Mouse (Mus musculus) heart, embryonic 13.5 days (tissue): ENCODE results near the gene Pcna. TPM values are rescaled to one million over a fixed set of nuclear protein-coding genes. Genes with fewer than 3 reads are reported as not detected.
"Not testable (repeated sequence)": the region's sequence is repeated elsewhere in the genome, so short reads cannot be mapped to it uniquely, and the experiment has no call there.

Experiments
- ATAC-seq: fragments of 200-750 bp; cut with Nextera tagmentation; 2 replicates; pipeline ENCODE4 v1.8.0; 2017; ENCODE audit warnings: moderate TSS enrichment; ENCODE audit not compliant: insufficient number of reproducible peaks, low FRiP score, low TSS enrichment; ENCODE audit errors: extremely low read depth
- H3K27ac ChIP-seq: fragments of 300-500 bp; sonication (generic); replicated peaks from 2 replicates; pipeline ENCODE4 v1.5.1; 2015; ENCODE audit warnings: moderate library complexity, mild to moderate bottlenecking, inconsistent platforms
- H3K27me3 ChIP-seq: fragments of 300-500 bp; sonication (generic); replicated peaks from 2 replicates; pipeline ENCODE4 v1.6.1; 2015; ENCODE audit warnings: mild to moderate bottlenecking, inconsistent platforms
- H3K36me3 ChIP-seq: fragments of 300-500 bp; sonication (generic); 2 replicates; pipeline ENCODE4 v1.6.1; 2015; ENCODE audit warnings: mild to moderate bottlenecking, inconsistent platforms
- H3K4me1 ChIP-seq: fragments of 300-500 bp; sonication (generic); 2 replicates; pipeline ENCODE4 v1.6.1; 2015; ENCODE audit warnings: inconsistent platforms
- H3K4me2 ChIP-seq: fragments of 300-500 bp; sonication (generic); 2 replicates; pipeline ENCODE4 v1.6.1; 2015; ENCODE audit warnings: inconsistent platforms, mild to moderate bottlenecking, moderate library complexity
- H3K4me3 ChIP-seq: fragments of 300-500 bp; sonication (generic); 2 replicates; pipeline ENCODE4 v1.5.1; 2015; ENCODE audit warnings: moderate library complexity, mild to moderate bottlenecking, inconsistent platforms
- H3K9ac ChIP-seq: fragments of 300-500 bp; sonication (generic); 2 replicates; pipeline ENCODE4 v1.6.1; 2015; ENCODE audit warnings: inconsistent platforms, mild to moderate bottlenecking, moderate library complexity
- H3K9me3 ChIP-seq: fragments of 300-500 bp; sonication (generic); 2 replicates; pipeline ENCODE4 v1.6.1; 2016; ENCODE audit warnings: inconsistent platforms
- WGBS: fragments of 180-500 bp; shearing (Covaris S2); methylation state at CpG from one replicate; pipeline ENCODE4 v1.1.7; 2015; ENCODE audit warnings: mixed read lengths; 5-methylcytosine and 5-hydroxymethylcytosine counted together
- polyA plus RNA-seq: library from polyadenylated mRNA; unstranded; fragments of >200 nt; fragmentation: Nextera tagmentation; extraction: Ambion mirVana; gene quantifications from 2 replicates; pipeline ENCODE4 v1.2.1, GENCODE M21; 2015

Pcna gene
- polyA plus RNA-seq, 1 experiment from 2014 or later: 167 TPM

DNA sequence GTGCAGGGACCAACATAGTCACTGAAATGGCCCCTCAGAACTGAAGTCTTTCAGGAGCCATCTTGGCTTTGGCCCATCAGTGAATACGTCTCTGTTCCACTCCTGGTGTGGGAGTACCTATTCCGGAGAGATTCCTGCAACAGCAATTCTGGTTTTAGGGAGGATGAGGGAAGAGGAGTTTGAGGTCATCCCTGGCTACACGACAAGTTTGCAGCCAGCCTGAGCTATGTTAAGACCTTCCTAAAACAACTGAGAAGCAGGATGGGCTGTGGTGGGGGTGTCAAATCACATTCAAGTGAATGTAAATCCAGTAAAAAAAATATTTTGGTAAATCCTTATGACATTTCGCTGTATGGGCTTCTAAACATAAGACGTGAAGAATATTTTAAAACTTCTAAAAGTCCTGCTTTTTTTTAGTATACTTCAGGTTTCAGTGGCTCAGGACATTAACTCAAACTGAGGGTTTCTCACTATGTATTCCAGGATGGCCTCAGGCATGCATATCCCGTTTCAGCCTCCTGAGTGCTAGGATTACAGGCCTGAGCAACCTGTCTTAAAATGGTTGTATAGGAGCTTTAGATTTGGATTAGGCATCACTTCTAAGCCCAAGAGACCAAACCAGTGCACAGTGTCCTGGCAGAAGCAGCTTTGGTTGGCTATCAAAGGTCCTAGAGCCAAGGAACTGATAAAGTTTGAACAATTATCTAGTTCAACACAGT lies 4.4 kb upstream of the Pcna start:
- 82% methylated on average over 6 of the region's 6 CpGs for WGBS
- Histone ChIP-seq H3K4me3 (no peak overlapping the region), H3K9ac (no peak overlapping the region), H3K36me3 (0 out of 2 replicates have a peak, but pooled peaks cover 3% of the 10 kb centered on the region), H3K27ac (no peak overlapping the region), H3K27me3 (no peaks in the 10 kb centered on the region), H3K9me3 (no peaks in the 10 kb centered on the region), H3K4me2 (no peak overlapping the region), H3K4me1 (peaks cover 11% of the 10 kb centered on the region)
- ATAC-seq: no peak

DNA sequence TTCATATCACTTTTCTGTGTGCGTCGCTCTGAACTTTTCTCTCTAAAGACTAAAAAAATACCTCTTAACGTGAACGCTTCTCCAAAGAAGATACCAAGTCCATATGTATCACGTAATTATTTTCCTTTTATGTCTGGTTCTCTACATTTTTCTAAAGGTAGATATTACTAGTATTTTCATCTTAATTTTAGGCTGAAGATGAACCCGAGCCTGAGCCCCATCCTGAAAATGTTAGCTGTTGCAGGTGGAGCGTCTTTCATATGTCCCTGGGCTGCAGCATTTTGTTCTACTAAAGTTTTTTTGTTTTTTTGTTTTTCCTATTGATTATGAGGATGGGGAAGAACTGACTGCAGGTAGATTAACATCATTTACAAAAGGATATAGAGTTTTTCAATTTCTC lies 489 bp upstream of the Pcna start:
- peak overlapping the region; percentile 90 for H3K27ac ChIP-seq
- ATAC-seq: no peak
- WGBS: 3% methylated on average over 7 of the region's 7 CpGs

DNA sequence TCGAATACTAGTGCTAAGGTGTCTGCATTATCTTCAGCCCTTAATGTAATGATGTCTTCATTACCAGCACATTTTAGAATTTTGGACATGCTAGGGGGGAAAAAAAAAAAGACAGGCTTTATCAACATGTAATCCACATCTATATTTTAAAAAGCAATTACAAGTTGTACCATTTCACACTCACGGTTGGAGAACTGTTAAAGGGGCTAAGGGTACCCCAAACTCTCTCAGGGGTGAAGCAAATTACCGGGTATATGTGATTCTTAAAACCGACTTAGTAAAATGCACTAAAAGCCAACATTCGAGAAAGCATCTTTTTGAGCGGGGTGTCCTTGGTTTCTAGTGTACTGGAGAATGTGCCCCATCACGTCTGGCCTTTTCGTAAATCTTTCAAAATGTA lies 1.2 kb downstream of the Pcna start:
- peaks cover 34% of the 10 kb centered on the region for H3K36me3 ChIP-seq
- H3K9me3 ChIP-seq: no peaks in the 10 kb centered on the region
- peaks cover 51% of the 10 kb centered on the region for H3K4me1 ChIP-seq
- H3K27ac ChIP-seq: peak overlapping the region; percentile 90; the same call in 1 of the 2 replicates
- H3K9ac ChIP-seq: peak overlapping the region; percentile 87
- peak overlapping the region; percentile 79 for H3K4me3 ChIP-seq
- peak overlapping the region; percentile 88 for H3K4me2 ChIP-seq
- 9% methylated on average over 8 of the region's 8 CpGs for WGBS
- H3K27me3 ChIP-seq: no peaks in the 10 kb centered on the region
- ATAC-seq: no peak

More for the DNA sequence above, 489 bp upstream of the Pcna start:
- no peaks in the 10 kb centered on the region for H3K27me3 ChIP-seq
- peak overlapping the region; percentile 73 for H3K4me2 ChIP-seq
- H3K36me3 ChIP-seq: peaks cover 29% of the 10 kb centered on the region
- H3K4me1 ChIP-seq: peaks cover 41% of the 10 kb centered on the region
- no peaks in the 10 kb centered on the region for H3K9me3 ChIP-seq
- H3K9ac ChIP-seq: peak overlapping the region; percentile 82
- H3K4me3 ChIP-seq: peak overlapping the region; percentile 79

DNA sequence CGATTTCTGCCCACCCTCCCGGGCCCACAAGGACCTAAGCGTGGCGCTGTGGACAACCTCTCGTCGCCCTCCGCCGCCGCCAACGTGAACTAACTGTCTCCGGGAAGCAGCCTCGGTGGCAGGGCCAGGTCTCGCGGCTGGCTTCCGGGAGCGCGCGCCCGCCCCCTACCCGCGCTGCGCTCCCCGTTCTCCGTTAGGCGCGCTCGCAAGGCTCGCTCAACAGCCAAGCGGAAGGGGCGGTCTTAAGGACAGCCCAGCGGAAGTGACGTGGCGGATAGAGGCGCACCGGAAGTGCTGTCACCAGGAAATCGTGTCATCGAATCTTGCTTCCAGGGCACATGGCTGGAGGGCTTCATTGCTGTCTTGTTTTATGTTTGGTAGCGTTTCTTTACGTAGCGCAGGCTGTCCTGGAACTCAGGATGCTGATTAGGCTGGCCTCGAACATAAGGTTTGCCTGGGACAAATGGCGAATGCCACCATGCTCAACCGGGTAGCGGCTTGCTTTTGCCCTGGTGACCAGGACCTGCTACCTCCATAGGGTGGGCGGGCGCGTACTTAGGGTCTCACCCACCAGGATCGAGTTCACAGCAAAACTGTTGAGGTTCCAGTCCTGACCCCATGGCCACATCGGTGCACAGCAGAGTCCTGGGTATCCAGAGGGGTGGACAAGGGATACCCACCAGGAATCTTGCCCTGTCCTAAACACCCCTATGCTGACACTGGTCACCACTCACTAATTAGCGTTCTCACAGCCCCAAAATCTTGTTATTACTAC lies 5.4 kb downstream of the Pcna start, which contains the start of gene Tmem230:
TSS of gene Tmem230 (minus strand) at position 269 of the 775 bp plus-strand sequence.
- 5% methylated on average over 50 of the region's 50 CpGs for WGBS
- peaks cover 64% of the 10 kb centered on the region for H3K36me3 ChIP-seq
- ATAC-seq: peak; percentile 88
- H3K9me3 ChIP-seq: no peaks in the 10 kb centered on the region
- no peaks in the 10 kb centered on the region for H3K27me3 ChIP-seq
- peak within 1 kb of the TSS; percentile 84 for H3K27ac ChIP-seq
- peak within 1 kb of the TSS; percentile 92 for H3K4me2 ChIP-seq
- peak within 1 kb of the TSS; percentile 91 for H3K9ac ChIP-seq
- H3K4me3 ChIP-seq: peak within 1 kb of the TSS; percentile 61
- H3K4me1 ChIP-seq: peaks cover 49% of the 10 kb centered on the region

DNA sequence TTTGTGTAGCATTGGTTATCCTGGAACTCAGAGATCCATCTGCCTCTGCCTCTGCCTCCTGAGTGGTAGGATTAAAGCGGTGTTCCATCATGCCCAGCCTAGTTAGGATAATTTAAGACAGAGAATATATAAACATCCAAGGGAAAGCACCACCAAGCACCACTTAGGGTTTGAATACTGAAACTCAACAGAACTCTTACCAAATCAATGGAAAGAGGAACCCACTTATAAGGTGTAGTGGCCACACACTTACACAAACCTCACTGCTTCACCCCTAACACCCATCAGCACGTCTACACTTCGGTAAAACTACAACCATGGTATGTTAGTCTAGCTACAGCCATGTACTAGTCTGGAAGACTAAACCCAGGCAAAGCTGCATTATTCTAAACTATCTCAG lies 9.7 kb downstream of the Pcna start:
- Histone ChIP-seq H3K4me2 (no peak overlapping the region), H3K9me3 (no peaks in the 10 kb centered on the region), H3K4me1 (peaks cover 16% of the 10 kb centered on the region), H3K4me3 (no peak overlapping the region), H3K27ac (no peak overlapping the region), H3K36me3 (peaks cover 52% of the 10 kb centered on the region), H3K27me3 (no peaks in the 10 kb centered on the region), H3K9ac (no peak overlapping the region)
- 94% methylated on average over 3 of the region's 3 CpGs for WGBS
- no peak for ATAC-seq

DNA sequence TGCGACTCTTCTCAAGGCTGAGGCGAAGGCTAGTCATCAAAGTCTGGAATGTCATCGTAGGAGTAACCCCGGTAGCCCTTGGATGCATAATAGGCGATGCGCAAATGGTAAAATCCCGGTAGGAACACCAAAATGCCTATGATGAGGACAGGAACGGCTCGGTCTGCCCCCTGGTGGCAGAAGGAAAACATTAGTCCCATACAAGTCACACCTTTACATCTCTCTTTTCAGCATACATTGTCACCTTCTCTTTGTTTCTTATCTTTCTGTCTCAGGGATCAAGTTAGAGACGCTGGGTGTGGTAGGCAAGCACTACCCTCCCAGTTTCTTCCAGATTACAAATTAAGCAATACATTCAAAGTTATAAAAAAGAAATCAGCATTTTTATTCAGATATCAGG lies 12.7 kb downstream of the Pcna start:
- ATAC-seq, H3K4me1 ChIP-seq, H3K4me3 ChIP-seq, H3K9me3 ChIP-seq, H3K9ac ChIP-seq, H3K4me2 ChIP-seq, H3K27me3 ChIP-seq, H3K27ac ChIP-seq: not testable (repeated sequence)
- peaks cover 42% of the 10 kb centered on the region for H3K36me3 ChIP-seq
- 27% methylated on average over 8 of the region's 10 CpGs for WGBS

DNA sequence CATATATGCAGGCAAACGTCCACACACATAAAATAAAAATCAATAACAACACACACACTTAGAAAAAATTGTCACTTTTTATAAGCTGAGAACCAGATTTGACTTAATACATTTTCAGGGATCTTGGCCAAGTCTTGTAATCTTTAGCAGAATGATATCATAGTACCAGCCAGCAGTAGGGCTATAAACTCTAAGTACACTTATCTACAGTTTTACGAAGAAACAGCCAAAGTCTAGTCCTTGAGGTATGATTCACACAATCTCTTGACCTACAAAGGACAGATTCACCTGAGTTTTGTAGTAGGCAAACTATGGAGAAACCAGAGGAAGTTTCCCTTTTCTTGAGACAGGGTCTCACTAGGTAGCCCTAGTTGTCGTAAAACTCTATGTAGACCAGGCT lies 13.7 kb downstream of the Pcna start:
- H3K27ac ChIP-seq, H3K9ac ChIP-seq, ATAC-seq, H3K4me3 ChIP-seq, H3K4me1 ChIP-seq, H3K27me3 ChIP-seq, H3K9me3 ChIP-seq, H3K4me2 ChIP-seq: not testable (repeated sequence)
- H3K36me3 ChIP-seq: peaks cover 33% of the 10 kb centered on the region
- WGBS: 80% methylated on average over 3 of the region's 3 CpGs

DNA sequence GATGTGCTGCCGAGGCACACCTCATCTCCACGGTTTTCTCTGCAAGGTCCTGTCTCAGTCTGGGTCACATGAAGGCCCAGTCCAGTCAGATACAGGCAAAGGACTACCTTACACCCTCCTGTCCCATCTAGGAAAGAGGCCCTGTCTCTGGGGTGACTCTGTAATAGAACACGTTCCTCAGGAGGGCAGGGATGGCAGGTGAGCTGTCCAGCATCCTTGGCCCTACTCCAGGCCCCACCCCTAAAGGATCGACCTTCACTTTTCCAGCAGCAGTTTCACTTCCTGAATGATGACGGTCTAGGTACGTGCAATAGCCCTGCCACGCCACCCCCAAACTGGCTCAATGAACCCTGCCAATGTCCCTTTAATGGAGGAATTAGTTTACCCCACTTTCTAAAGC lies 17.1 kb downstream of the Pcna start:
- H3K4me2 ChIP-seq: no peak overlapping the region
- no peak for ATAC-seq
- H3K36me3 ChIP-seq: peaks cover 4% of the 10 kb centered on the region; the same call in 1 of the 2 replicates
- H3K27me3 ChIP-seq: no peaks in the 10 kb centered on the region
- H3K4me1 ChIP-seq: no peaks in the 10 kb centered on the region
- WGBS: 65% methylated on average over 7 of the region's 7 CpGs
- H3K27ac ChIP-seq: no peak overlapping the region
- no peaks in the 10 kb centered on the region for H3K9me3 ChIP-seq
- no peak overlapping the region for H3K9ac ChIP-seq
- no peak overlapping the region for H3K4me3 ChIP-seq

DNA sequence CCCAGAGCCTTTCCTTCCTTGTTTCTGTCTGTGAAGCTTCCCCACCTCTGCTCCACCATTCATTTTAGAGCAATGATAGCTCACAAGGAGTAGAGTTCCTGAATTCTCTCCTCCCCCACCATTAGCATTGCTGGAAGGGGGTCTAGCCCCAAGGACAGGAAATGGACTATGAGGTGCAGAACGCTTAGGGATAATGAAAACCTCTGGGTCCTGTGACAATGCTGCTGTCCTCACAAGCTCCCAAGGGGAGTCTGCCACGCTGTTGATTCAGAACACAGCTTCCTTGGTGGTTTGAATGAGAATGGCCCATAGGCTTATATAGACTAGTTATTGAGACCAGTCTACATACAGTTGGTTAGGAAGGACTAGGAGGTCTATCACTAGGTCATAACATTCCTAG lies 17.8 kb downstream of the Pcna start:
- H3K4me1 ChIP-seq: no peaks in the 10 kb centered on the region
- H3K27me3 ChIP-seq: no peaks in the 10 kb centered on the region
- WGBS: 42% methylated on average over 2 of the region's 2 CpGs
- H3K4me2 ChIP-seq: no peak overlapping the region
- no peaks in the 10 kb centered on the region for H3K36me3 ChIP-seq
- H3K9ac ChIP-seq: no peak overlapping the region
- ATAC-seq: no peak
- H3K9me3 ChIP-seq: no peaks in the 10 kb centered on the region
- no peak overlapping the region for H3K27ac ChIP-seq
- H3K4me3 ChIP-seq: no peak overlapping the region

DNA sequence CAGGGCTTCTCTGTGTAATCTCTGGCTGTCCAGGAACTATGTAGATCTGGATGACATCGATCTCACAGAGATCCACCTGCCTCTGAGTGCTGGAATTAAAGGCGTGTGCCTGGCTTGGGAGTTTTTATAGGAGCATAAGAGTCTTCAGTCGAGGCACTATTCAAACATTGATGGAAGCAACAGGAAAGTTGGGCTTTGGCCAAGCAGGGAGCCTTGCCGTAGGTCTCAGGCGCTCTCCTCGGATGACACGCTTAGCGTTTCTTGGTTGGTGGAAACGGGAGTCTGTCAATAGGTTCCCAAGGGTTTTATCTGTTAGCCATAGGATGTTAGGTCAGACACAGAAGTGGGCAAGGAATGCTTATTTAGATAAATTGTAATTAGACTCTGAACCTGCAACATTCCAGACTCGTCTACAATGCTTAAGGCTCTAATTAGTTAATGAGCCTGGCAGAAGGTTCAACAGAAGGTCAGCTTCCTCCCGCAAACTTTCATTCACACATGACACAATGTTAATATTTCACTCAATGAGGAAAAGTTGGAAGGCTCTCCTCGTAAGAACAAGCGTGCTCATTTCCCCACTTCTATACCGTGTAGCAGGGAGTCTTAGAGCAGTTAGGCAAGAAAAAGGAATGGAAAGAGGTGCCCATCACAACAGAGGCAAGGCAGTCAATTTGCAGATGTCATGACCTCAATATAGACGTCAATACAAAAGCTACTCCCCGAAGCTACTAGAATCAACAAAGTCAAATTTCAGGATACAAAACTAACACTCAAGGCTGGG lies 18.9 kb downstream of the Pcna start:
- WGBS: 66% methylated on average over 16 of the region's 16 CpGs

DNA sequence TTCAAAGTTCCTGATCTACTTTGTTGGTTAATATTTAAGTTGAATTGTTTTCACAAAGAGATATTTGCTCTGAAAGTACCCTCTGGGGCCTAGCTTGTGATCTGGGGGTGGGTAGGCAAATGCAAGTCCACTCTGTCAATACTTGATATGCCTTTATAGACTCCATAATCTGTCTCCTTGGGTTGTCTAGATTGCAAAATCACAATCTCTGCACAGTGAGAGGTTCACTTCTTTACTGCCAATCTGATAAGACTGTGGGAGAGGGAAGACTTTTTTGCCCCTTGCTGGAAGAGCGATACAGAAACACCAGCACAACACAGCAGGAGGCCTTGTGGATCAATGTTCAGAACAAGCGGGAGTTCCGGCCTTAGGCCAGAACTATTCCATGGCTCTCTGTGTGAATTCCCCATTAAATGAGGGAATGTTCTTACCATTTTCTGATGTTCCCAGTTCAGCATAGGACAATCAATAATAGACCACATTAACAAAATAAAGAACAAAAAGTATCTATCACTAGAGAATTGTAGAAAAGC lies 20.6 kb downstream of the Pcna start:
- H3K9me3 ChIP-seq: 0 out of 2 replicates have a peak, but pooled peaks cover 2% of the 10 kb centered on the region
- H3K4me3 ChIP-seq: no peak overlapping the region
- ATAC-seq: no peak
- no peaks in the 10 kb centered on the region for H3K4me1 ChIP-seq
- H3K27me3 ChIP-seq: no peaks in the 10 kb centered on the region
- no peaks in the 10 kb centered on the region for H3K36me3 ChIP-seq
- H3K9ac ChIP-seq: no peak overlapping the region
- 91% methylated on average over 3 of the region's 3 CpGs for WGBS
- no peak overlapping the region for H3K4me2 ChIP-seq
- no peak overlapping the region for H3K27ac ChIP-seq

More for the DNA sequence above, 18.9 kb downstream of the Pcna start:
- no peak overlapping the region for H3K4me3 ChIP-seq
- H3K4me1 ChIP-seq: no peaks in the 10 kb centered on the region
- H3K27me3 ChIP-seq: no peaks in the 10 kb centered on the region
- no peaks in the 10 kb centered on the region for H3K36me3 ChIP-seq
- no peak for ATAC-seq
- H3K9ac ChIP-seq: no peak overlapping the region
- no peaks in the 10 kb centered on the region for H3K9me3 ChIP-seq
- no peak overlapping the region for H3K4me2 ChIP-seq
- H3K27ac ChIP-seq: no peak overlapping the region
